Mouse (Mus musculus): ENCODE results near the gene Psat1.

The Psat1 gene

DNA sequence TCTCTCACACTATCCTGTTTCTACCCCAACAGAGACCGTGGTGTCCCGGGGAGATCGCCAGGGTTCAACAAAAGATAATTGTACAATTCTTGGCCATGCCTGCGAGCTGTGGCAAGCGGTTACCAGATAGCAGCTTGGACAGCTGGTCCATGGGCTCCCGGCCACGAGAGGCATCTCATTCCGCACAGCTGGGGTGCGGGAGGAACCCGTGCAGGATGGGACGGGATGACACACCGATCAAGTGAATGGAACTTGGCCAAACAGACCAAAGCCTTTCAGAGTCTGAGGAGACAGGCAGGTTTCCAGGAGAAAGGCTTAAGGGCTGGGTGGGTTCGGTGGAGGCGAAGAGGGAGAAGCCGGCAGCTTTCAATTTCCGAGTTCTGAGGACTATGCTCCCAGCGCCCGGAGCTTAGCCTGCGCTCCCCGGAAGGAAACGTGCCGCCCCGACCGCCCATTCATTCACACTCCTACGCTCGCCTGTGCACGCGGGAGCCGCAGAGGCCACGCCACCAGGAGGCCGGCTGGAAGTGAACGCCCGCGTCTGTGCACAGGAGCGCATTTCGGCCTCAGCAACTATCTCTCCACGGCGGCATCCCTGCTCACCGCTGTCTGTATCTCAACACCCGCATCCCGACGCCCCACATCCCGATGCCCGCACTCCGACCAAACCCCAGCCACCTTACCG lies 22.8 kb downstream of the Psat1 start:
- peak; percentile 53 for DNase-seq (ENCODE audit: low read depth)

DNA sequence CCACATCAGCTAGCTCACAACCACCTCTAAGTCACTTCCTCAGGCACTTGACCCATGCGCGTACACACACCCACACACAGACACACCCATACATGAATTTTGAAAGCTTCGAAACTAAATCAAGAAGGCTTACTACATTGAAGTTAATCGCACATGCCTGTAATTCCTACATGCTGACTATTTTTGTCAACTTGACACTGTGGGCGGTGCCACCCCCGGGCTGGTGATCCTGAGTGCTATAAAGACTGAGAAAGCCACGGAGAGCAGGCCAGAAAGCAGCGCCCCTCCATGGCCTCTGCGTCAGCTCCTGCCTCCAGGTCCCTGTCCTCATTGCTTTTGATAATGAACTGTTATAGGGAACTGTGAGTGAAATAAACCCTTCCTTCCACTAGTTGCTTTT lies 23.7 kb downstream of the Psat1 start:
- peak; percentile 71 for DNase-seq (ENCODE audit: low read depth)

DNA sequence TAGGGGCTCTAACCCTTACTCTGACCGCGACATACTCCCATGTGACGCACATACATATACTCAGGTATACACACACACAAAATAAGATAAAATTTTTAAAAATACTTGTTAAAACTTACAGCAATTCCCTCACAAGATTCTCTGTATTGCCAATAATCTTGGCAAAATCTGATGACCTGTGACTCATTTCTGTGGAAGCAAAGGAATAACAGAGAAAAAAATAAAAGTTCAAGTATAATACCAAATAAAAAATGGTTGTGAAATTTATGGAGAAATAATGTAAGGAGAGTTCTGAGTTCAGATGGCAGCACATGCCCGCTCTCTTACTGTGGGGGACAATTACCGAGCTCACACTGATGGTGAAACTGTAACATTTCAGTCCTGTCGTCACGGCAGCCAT lies 27.8 kb downstream of the Psat1 start:
- DNase-seq (ENCODE audit: low read depth) = no peak

DNA sequence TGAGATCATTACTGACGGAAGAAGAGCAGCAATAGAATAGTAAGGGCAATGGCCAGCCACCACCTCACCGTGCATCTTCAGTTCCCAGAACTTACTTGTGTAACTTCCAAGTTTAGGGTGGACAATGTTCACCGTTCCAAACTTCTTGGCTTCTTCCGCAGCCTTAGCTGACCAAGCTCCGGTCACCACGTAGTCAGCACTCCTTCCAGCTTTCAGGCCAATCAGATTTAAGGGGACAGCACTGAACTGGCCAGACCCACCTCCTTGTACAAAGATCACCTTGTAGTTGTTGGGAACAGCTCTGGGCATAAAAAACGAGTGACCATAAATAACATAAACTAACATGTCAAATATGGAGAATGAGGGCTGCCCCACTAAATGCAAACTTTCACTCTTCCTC lies 29.0 kb downstream of the Psat1 start:
- DNase-seq (ENCODE audit: low read depth) = no peak

DNA sequence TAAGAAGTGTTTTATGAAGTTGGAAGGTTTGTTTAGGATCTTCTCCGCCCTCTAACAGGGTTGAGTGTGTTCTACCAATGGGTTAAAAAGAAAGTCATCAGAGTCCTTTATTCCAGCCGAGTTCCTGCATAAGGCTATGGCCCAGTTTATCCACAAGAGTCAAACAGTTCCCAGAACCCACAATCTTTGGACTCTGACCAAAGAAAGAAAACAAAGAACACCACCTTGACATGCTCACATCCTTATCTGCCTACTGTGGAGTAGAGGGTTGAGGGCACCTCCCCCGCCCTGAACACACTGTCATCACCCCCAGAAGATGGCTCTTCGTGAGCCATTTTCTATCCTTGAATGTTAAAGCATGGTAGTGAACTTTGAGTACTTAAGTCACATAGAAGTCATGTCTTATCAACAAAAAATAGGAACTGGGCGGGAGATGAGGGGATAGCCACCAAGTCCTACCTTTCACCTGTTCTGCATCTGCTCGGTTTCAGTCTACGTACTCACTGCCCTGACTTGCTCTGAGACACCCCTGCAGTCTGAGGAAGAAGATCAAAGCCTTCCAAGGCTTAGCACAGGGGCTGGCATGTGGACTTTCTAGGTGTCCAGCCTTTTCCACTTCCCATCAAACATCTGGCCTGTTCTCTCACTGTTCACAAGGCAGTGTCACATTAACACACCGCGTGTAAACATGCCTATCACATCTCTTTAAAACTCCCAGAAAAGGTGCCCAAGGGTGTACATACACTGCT lies 33.7 kb downstream of the Psat1 start:
- DNase-seq (ENCODE audit: low read depth) = no peak

DNA sequence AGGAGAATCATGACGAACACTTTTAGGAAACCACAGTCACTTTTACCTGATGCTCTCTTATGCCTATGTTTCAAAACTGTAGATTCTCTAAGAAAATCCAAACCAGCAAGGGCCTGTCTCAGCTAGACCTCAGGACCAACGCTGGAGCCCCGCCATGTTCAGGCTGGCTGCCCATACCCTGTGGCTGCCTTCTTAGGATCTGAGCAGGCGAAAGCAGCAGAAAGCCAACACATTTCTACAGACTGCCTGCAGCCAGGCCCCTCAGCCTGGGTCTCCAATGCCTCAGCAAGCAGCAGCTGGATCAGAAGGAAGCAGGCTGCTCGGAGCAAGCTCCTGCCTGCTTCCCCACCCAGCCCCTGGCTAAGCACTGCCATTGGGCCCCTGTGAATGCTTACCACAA lies 35.7 kb downstream of the Psat1 start:
- DNase-seq (ENCODE audit: low read depth) = no peak

DNA sequence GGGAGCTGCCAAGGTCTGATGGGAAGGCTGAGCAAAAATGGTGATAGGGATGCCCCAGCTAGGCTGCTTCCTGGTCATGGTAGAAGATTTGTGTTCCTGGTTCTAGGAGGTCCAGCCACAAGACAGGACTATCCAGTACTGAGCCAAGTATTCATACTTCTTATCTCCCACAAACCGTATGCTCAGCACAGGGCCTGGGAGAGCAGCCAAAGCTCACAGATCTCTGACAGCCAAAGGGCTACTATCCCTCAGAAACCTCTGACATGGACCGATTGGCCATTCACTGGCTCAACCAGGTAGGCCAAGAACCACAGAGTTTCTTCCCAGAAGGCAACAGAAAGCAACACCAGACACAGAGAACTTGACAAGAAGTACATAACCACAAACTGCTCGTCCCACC lies 36.1 kb downstream of the Psat1 start:
- no peak for DNase-seq (ENCODE audit: low read depth)

DNA sequence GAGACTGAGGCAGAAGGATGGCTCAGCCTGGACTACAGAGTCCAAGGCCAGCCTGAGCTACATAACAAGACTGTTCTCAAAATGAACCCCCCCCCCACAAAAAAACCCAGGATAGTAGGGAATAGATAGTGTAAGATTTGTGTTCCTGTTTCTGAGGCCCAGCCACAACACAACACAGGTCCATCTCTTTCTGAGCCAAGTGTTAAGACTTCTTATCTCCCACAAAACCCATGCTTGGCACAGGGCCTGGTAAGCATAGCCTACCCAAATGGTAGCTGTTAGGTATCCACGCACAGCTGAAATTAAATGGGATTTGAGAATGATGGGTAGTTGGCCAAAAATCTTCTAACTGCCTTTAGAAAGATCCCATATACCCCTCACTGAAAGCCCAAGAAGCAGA lies 36.6 kb downstream of the Psat1 start:
- DNase-seq (ENCODE audit: low read depth) = no peak

DNA sequence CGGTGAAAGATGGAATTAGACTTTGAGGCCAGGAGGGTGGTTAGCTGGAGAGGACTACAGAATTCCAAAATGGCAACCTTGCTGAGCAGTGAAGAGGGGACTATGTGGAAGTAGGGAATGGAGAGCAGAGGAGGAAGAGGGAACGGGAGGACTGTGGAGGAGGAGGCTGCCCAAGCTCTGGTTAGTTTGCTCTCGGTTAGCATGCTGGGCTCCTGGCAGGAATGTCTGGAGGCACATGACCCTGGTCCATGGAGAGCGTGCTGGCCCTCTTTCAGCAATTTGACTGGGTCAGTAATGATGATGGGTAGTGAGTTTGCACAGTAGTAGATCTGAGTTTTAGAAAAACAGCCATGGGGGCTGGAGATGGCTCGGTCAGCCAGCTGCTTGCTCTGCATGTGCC lies 39.1 kb downstream of the Psat1 start:
- no peak for DNase-seq (ENCODE audit: low read depth)

DNA sequence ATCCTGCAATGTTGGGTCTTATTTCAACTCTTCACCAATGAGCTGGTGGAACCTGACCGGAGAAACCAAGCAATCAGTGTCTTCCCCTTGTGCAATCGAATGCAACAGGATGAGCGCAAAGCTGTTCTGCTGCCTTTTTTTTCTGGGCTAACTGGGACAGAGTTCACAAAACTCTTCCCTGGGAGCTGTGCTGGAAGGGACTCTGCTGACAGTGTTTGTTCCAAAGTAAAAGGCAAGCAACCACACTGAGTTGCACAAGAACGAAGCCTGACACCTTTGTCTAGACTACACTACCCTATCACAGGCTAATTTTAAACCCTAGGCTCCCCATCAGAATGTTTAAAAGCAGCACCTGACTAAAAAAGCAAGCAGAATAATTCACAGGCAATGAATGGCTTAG lies 42.4 kb downstream of the Psat1 start:
- DNase-seq (ENCODE audit: low read depth) = peak; percentile 24

DNA sequence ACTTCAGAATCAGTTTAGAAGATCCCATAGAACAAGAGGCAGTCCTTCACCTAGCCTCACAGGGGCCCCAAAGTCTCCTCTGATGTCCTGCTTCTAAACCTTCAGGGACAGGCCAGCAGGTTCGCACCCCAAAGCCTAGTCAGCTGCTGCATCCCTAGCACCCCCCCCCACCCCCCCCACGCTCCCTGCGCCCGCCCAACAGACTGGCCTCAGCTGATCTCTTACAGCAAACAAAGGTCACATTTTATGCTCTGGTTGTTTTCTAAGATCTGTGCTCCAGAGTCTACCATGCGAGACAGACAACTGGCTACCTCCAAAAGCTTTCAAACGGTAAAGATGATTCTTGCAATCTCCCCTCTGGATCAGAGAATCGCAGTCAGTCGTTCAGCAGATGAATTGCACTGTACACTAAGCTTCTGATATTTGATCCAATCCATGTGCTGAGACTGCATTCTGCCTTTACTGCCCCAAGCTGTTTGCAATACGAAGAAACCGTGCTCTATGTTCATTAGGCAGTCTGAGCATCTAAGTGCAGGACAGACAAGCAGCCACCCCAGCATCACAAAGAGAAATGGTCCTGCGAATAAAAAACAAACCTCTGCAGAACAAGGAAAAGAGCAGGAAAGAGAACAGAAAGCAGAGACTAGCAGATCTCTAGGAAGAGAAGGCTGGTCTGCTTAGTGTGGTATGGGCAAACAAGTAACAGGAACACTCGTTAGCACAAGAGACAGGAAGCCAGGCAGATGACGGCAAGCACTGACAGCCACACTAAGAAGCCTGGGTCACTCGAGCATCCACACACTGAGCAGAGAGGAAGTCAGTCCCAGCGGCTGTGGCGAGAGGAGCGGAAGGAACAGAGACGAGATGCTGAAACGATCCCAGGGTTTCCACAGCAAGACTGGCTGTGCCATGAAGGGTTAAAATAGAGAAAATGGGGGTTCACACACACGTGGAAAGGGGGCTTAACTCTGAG lies 43.3 kb downstream of the Psat1 start:
- DNase-seq (ENCODE audit: low read depth) = no peak

DNA sequence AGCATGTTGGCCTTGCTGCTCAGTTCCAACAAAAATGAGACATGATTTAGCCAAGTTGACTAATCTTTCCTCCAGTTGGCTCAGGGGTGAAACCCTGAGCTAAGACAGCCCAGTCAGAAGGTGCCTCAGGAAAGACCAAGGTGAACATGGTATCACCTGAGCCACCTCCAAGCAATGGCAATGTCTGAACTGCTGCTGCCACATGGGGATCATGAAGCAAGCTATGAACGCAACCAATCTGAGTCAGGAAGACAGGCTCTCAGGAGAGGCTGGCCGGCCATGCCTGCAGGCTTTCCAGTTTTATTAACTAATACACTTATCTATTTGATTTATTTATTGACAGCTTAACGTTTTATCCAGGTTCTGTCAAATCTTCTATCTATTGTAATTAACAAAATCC lies 51.5 kb downstream of the Psat1 start:
- no peak for DNase-seq (ENCODE audit: low read depth)

DNA sequence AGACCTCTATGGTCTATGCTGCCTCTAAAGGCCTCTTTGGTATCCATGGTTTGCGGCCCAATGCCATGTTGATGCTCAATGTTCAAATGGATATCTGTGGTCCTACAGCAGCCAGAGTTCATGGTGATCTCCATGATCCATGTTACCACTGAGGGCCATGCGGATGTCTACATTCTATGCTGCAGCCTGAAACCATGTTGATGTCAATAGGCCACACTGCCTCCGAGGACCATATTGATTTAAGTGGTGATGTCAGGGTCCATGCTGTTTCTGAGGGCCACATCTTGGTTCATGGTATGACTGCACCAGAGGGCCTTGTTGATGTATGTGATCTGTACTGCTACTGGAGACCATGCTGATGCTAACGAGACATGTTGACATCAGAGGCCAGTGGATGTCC lies 55.0 kb downstream of the Psat1 start:
- no peak for DNase-seq (ENCODE audit: low read depth)

DNA sequence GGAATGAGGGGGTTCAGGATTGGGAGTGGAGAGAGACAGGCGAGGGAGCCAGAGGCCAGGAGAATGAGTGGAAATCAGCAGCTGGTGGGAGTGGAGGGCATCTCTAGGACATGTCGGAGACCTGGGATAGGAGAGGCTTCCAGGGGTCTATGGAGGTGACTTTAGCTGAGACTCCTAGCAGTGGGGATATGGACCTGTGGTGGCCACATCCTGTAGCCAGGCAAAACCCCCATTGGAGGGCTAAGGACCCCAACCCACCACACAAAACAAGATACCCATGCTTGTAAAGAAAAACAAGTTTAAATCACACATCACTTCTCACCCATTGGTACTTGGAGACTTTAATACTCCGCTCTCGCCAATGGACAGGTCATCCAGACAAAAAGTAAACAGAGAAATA lies 58.7 kb downstream of the Psat1 start:
- no peak for DNase-seq (ENCODE audit: low read depth)

DNA sequence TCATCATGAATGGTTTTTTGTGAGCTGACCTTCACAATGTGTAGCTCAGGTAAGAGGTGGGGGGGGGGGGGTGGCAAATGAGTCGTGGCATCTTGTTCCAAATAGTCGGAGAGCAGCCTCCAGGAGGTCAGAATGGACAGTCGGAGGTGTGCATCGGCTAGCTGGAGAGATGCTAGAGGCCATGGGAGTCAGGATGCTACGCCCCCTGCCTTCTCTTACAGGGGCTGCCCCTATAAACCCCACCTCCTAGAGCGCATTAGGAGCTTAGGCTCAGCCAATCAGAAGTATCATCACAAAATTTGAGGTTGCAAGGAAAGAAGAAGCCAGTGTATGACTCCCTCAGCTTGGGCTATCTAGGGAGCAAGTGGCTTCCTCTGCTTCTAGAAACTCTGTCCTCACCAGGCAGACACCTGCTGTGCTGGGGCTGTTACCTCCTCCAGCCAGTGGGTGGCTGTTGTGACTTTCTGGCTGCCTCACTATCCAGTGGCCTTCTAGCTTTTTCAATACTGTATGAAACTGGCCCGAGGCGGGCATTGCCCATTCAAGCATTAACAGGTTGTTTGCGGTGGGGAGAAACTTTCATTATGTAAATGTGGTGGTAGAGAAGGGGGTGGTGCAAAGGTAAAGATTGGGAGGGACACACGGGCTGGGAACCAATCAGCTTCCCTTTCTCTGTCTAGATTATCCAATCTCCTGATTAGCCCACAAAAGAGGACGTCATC lies 64.3 kb downstream of the Psat1 start:
- peak; percentile 72 for DNase-seq (ENCODE audit: low read depth)

DNA sequence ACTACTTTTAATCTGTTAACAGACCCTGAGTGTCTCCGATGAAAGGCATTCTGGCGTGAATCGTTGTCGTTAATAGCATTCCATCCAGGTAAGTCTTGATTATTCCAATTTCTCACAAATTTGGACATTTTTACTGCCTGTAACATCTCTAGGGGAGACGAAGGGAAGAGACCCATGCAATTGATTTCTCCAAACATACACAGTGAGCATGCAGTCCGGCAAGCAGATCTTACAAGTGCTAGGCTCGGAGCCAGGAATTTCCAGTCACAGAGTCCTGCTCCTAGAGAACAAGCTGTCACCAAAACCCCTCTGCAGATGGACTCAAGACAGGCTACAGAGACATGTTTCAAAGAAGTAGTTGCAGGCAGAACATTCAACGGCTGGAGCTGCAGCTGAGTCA lies 66.4 kb downstream of the Psat1 start:
- no peak for DNase-seq (ENCODE audit: low read depth)

DNA sequence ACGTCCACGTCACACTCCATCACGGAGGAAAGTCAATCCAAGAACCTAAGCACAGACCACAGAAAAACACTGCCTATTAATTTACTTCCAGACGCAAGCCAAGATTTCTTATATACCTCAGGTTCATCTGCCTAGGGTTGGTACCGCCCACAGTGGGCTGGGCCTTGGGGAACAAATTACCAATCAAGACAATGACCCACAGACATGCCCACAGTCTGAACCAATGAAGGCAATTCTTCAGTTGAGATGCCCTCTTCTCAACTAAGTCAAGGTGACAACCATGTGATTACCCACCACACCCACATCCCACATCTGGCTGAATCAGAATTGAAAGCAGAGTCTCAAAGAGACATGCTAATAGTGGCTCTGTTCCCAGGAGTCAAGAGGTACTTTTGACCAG lies 67.9 kb downstream of the Psat1 start:
- no peak for DNase-seq (ENCODE audit: low read depth)

DNA sequence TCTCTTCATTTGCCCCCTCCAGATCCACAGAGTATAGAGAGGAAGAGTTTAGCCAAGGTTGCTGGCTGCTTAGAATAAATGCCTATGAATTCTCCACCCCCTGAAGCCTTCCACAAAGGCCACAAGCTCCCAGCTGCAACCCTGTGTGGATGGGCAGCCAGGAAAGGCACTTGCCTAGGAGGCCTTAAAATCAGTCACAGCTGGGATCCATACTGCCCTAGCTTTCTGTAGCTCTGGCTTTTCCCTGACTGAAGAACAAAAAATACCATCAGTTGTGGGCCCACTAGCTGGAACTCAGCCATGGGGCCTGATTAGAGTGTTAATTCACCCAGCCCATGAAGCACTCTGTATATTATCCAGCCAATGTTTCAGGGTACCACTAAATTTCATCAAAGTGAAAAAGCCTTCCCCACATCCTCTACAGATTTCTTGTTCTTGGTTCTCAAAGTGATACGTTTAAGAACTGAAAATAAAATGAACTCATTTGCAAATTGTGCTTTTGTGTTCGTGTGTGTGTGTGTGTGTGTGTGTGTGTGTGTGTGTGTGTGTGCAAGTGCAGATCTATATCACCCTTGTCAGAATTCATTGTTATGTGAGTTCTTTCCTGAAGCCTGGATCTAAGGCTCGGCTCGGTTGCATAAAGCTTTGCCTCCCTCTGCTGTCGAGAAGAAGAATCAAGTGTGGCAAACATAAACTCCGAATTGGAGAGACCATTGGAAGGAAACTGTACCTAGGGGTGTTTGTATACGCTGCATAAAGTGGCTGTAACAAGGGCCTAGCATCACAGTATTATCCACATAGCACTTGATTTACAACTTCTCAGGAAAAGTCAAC lies 78.1 kb downstream of the Psat1 start:
- DNase-seq (ENCODE audit: low read depth) = peak; percentile 24

DNA sequence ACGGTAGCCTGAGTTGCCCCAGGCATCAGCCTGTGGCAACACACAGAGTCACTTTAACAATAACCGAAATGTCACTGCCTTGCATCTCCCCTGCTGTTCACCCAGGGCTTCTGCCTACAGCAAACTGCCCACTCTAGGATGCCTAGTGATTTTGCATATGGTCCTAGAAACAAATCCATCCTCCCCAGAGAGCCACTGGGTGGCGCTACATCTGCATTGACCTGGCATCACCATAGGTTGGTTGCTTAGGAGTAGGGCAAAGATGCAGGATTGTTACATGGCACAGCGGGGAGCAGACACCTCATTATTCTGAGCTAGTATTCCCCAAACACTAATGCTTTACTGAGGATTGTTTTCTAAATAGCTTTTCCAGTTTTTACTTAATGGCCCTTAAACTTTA lies 80.3 kb downstream of the Psat1 start:
- DNase-seq (ENCODE audit: low read depth) = peak; percentile 65

DNA sequence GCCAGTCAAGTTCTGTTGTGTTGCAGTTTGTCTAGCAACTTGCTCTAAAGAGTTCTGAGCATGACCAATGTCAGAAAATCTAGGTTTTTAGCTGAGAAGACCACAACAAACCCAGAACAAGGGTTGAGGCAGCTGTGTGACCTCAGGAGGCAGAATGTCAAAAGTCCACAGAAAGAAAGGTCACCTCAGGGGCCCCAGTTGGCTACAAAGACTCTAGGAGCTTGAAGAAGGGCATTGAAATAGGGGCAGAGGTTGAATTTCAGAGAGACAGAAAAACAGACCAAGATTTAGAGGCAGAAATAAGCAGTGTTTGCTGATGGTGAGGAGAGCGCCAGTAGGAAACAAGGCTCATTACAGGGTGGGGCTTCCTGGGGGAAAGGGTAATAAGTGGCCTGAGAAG lies 81.0 kb downstream of the Psat1 start:
- no peak for DNase-seq (ENCODE audit: low read depth)

DNA sequence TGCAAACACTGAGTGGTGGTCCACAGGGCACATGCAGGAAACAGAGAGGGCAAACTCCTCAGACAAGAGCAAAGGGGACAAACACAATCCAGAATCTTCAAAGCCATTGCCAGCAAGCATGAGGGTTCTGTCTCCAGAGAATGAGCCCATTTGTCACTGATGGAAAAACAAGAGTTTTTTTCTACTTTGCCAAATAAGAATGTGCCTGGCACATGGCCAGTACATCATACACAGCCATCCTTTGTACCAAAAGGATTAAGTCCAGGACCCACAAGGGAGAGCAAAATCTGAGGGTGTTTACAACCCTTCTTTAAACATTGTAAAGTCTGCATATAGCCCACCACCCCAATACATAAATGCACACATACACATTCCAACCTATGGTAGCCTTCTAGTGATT lies 81.7 kb downstream of the Psat1 start:
- no peak for DNase-seq (ENCODE audit: low read depth)

Measured in 416B (cell line).